Mouse (Mus musculus) spleen, postnatal 10 days (tissue): ENCODE results near the gene Enpp1.
A peak's percentile ranks its signal among the peaks of the same experiment; 100 is the strongest.

ENCODE experiments used
- DNase-seq, 2 experiments: peaks; one replicate each; pipeline ENCODE4 v3.0.0; 2021 to 2022; ENCODE audit warnings: low spot score in 2 of 2

Enpp1 gene

GRCm38 (mm10) chr10:24711480-24712366, at the start of gene Enpp1:
Gene Enpp1 (minus strand): TSS chr10:24712159.
- DNase-seq, result peak; percentile 47 to 58

GRCm38 (mm10) chr10:24758326-24758915, 46.5 kb upstream of the Enpp1 start:
- DNase-seq, result no peak

DNA sequence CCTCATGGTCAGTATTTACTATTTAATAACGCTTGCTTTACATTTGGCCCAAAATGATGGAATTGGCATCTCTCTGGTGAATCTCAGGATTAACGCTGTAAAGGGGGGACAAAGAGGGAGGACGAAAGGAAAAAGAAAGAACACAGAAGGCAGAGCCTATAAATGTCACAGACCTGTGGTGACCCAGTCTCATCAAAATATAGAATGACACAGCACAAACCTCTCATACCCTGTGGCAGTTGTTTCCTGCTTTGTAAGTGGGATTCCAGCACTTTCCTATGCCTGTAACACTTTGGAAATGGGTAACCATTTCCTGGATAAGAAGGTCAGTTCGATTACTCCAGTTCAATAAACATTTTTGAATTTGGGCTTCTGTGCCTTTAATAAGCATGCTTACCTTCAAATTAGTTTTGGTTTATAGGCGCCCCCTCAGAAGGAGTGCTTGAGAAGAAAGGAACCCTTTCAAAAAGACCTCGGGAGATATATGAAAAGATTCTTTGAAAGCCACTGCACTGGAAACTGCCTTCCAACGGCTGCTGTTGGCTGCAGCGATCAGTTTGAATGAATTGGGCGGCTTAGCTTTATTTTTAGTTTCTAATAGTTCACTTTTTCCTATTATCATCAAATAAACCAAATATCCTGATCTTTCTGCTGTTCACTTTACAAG, 43.0 kb upstream of the Enpp1 start:
- DNase-seq, result no peak

GRCm38 (mm10) chr10:24754251-24754835, 42.4 kb upstream of the Enpp1 start:
- DNase-seq, result peak in 1 of 2 experiments; percentile 15

- no peak for DNase-seq
Observed at GRCm38 (mm10) chr10:24753536-24754250, 41.7 kb upstream of the Enpp1 start.

GRCm38 (mm10) chr10:24742950-24743487, 31.1 kb upstream of the Enpp1 start:
- DNase-seq, result no peak

GRCm38 (mm10) chr10:24741229-24742198, 29.6 kb upstream of the Enpp1 start:
- no peak for DNase-seq

GRCm38 (mm10) chr10:24739171-24739570, 27.2 kb upstream of the Enpp1 start:
- no peak for DNase-seq

- DNase-seq, result no peak
Observed at GRCm38 (mm10) chr10:24738456-24738855, 26.5 kb upstream of the Enpp1 start.

DNA sequence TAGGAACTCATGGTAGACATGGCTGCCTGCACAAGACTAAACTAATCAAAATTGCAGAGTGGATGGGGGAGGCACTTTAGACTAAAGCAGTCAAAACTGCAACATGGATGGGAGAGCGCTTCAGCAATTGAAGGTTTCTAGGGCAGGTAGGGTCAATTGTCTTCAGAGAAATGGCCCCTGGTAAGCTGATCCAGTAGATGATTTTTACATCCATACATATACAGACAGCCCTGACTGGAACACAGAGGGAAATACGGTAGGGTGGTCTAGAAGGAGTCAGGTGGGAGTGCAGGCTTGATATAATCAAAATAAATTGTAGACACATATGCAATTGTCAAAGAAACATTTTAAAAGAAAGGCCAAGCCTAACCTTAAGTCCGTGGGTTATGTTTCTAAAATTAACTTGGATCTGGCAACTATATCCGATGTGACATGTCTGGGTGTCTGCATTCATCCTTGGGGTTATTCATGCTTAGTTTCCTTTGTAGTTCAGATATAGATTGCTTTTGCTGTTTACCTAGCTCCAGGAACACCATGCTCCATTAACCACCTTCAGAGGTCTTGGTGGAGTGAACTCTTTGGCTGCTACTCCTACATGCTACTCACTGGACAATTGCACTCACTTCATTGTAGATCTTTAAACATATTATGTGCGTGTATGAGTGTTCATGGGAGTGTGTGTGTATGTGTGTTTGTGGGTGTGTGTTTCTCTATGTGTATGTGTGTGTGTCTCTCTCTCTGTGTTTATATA, 23.2 kb upstream of the Enpp1 start:
- DNase-seq, result no peak

DNA sequence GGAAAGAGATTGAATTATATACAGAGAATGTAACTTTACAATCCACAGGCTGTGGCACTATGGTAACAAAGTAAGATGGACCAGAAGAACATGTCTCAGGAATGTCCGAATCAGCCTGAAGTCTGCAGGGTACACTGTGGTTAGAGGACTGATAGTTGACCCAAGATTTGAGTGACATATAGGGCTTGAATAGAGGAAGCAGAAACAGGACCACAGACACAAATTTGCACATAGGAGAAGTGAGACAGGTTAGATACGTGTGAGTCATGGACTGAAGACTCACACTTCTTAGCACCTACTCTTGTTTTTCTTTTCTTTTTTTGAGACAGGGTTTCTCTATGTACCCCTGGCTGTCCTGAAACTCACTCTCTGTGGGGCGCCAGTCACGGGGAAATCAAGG, 15.5 kb upstream of the Enpp1 start:
- DNase-seq, result no peak

DNA sequence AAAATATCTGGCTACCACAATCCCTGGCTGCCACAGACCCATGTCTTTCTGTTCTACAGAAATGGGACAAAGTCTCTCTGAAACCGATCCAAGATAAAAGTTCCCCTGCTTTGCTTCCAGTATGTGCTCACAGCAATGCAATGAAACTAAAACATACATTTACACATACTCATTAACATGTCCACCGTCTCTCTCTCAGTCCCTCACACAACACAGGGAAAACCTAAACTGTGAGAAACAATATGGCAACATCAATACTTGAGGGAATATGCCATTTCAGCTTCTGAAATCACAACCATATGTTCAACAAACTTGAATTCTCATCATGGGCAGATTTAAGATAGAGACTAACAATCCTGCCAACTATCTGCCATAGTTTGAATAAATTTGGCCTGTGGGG, 13.2 kb upstream of the Enpp1 start:
- DNase-seq, result no peak

DNA sequence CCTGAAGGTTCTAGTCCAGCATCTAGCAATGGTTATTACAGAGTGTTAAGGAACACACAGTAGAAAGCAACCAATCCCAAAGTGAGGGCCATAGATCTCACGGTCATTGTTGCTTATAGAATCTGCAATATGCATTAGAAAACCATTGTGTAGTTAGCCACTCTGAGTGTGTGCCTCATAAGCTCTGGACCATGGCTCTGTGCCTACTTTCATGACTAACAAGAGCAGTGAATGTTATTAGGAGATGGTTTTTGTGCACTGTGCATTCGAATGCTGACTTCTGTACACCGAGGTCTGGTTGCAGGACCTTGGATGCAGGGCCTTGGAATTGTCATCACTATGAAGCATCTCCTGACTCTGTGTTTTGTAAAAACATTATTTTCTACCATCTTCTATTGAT, 9.9 kb upstream of the Enpp1 start:
- DNase-seq, result no peak

DNA sequence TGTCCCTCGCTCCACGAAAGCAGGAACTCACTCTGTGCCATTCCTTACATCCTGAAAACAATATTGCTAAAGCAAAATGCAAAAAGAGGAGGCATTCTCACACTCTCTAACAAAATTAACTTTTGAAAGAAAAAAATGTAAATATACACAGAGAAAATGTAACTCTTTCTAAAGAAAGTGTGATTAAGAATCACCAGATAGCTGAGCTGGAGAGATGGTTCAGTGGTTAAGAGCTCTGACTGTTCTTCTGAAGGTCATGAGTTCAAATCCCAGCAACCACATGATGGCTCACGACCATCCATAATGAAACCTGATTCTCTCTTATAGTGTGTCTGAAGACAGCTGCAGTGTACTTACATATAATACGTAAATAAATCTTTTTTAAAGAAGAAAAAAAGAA, 7.4 kb upstream of the Enpp1 start:
- no peak for DNase-seq

DNA sequence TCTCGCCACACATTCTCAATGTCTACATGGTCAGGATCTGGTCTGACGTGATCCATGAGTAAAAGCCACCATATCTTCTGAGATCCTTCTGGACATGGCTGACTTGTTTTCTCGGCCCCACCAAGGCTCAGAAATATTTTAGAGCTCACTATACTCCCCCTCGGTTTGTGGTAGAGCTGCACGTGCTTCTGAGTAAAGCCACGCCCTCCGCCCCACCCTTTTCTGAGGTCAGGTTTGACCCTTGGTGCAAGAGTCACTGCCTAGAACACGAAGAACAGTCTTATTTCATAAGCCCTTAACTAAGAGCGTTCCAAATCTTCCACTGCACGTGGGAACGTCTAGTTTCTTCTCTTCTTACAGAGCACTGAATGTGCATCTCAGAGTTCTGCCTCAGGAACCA, 6.8 kb upstream of the Enpp1 start:
- DNase-seq, result no peak

- no peak for DNase-seq
Observed at GRCm38 (mm10) chr10:24718058-24718457, 6.1 kb upstream of the Enpp1 start.

DNA sequence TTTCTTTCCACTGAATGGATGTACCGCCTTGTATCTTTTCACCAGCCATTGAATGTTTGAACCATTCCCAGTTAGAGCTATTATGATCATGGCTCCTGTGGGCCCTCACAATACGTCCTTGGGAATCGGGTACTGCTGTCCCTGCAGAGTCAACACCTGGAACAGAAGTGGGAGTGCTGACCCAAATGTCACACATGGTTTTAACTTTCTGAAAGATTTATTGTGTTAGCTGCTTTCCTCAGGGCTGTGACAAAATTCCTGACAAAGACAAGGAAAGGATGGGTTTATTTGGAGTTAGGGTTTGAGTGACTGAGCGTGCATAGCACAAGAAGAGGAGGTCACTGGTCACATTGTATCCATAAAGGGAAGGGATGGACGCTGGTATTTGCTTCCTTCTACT, 4.3 kb upstream of the Enpp1 start:
- no peak for DNase-seq

DNA sequence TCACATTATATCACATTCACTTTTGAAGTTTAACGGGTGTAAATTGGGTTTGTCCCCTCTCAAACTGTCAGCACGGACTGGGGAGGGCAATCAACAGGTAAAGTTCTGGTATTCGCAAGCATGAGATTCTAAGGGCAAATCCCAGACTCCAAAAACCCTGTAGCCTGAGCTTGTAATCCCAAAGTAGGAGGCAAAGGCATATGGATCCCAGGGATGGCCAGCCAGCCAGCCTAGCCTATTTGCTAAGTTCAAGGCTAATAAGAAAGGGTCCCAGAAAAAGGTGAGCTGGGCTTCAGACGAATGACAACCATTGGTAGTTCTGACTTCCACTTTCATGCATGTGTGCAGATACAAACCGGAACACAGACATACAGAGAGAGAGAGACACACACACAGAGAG, 942 bp upstream of the Enpp1 start:
- DNase-seq, result no peak

GRCm38 (mm10) chr10:24712367-24712761, 405 bp upstream of the Enpp1 start:
- DNase-seq, result no peak

DNA sequence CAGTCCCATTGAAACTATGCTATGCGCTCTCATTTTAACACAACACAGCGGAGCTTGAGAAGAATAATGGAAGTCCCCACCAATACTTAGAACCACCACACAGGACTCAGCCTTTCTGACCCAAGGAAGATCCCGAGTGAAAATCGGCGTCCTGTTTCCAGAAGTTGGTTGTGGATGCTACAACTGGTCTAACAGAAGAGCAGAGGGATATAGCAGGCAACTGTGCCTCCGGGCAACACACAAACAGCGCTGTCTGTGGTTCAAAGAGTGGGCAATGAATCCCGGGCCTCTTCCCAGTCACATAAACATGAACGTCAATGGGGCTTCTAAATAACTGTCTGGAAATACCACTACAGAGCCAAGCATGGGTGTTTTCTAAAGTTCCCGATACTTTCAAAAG, 888 bp downstream of the Enpp1 start:
- DNase-seq, result no peak
